Mouse (Mus musculus): ENCODE results near the gene Platr17. TPM values are rescaled to one million over a fixed set of nuclear protein-coding genes. Genes with fewer than 3 reads are reported as not detected.

Platr17 gene
- polyA plus RNA-seq, 1 experiment from 2014 or later, result 0.23 TPM

DNA sequence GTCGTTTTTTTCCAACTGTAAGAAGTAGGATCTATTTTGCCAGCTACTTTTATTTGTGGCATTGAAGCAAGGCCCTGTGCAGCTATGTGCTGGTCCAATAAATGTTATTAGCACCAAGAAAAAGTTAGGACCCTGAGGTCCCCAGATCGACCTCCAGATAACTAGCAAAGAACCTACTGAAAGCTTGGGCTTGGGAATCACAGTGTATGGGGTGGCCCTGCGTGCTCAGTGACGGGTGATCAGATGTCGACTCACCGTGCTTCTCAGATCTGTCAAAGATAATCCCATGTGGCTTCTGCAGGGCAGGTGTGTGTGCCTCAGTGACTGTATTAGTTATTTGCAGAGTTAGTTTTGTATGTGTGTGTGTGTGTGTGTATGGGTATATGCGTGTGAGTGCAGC lies 16.4 kb downstream of the Platr17 start:
- no peaks in the 10 kb centered on the region for H3K27me3 ChIP-seq (replicated peaks; ENCODE audit: control insufficient read depth, insufficient read depth, low read length)
- H3K4me1 ChIP-seq (replicated peaks; ENCODE audit: control insufficient read depth, insufficient read depth, low read length), result peaks cover 20% of the 10 kb centered on the region
- no peak for ATAC-seq (replicated peaks; ENCODE audit: low FRiP score, low TSS enrichment, low read depth)
- no peak overlapping the region for H3K27ac ChIP-seq (ENCODE audit: low read depth)
- no peak overlapping the region for H3K4me3 ChIP-seq (ENCODE audit: low read depth, low read length)
- no peak for DNase-seq (ENCODE audit: low spot score)
- no peak overlapping the region for H3K9ac ChIP-seq (ENCODE audit: low read length)
- peaks cover 12% of the 10 kb centered on the region for H3K36me3 ChIP-seq (ENCODE audit: control insufficient read depth, insufficient read depth, low read length)
- no peaks in the 10 kb centered on the region for H3K9me3 ChIP-seq (ENCODE audit: control insufficient read depth, low read length)
- H3K4me2 ChIP-seq (ENCODE audit: low read length), result no peak overlapping the region
- 84% methylated on average over 7 of the region's 7 CpGs for WGBS

DNA sequence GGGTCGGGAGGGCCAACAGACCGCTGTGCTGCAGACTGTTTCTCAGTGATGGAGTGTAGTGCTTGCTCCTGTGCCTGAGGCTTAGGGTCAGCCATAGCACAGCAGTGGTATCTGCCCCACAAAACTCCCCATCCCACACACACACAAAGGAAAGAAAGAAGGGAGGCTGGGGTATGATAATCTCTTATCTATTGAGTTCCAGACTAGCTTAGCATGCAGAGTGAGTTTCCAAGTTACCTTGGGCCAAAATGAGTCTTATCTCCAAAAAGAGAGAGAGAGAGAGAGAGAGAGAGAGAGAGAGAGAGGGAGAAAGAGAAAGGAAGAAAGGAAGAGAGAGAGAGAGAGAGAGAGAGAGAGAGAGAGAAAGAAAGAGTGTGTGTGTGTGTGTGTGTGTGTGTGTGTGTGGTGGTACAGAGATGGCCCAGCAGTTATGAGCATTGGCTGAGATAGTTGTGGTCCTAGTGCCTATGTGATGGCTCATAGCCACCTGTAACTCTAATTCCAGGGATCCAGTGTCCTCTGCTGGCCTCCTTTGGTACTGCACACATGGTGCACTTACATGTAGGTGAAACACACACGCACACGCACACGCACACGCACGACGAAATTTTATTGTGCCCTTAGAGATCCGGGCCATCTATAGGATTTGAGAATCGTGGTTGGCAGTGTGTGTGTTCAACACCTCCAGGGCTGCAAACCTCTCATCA lies 19.8 kb downstream of the Platr17 start:
- DNase-seq (ENCODE audit: low spot score) (no peak), ATAC-seq (replicated peaks; ENCODE audit: low FRiP score, low TSS enrichment, low read depth) (no peak)
- WGBS, result 86% methylated on average over 10 of the region's 10 CpGs

GRCm38 (mm10) chr17:33925406-33926116 lies 20.6 kb downstream of the Platr17 start:
- H3K9ac ChIP-seq (ENCODE audit: low read length), result no peak overlapping the region
- no peak overlapping the region for H3K27ac ChIP-seq (ENCODE audit: low read depth)
- peaks cover 14% of the 10 kb centered on the region for H3K4me1 ChIP-seq (replicated peaks; ENCODE audit: control insufficient read depth, insufficient read depth, low read length)
- no peak overlapping the region for H3K4me2 ChIP-seq (ENCODE audit: low read length)
- DNase-seq (ENCODE audit: low spot score) (no peak), ATAC-seq (replicated peaks; ENCODE audit: low FRiP score, low TSS enrichment, low read depth) (no peak)
- peaks cover 8% of the 10 kb centered on the region; the same call in 1 of the 2 replicates for H3K36me3 ChIP-seq (ENCODE audit: control insufficient read depth, insufficient read depth, low read length)
- 83% methylated on average over 21 of the region's 21 CpGs for WGBS
- H3K4me3 ChIP-seq (ENCODE audit: low read depth, low read length), result no peak overlapping the region
- no peaks in the 10 kb centered on the region for H3K9me3 ChIP-seq (ENCODE audit: control insufficient read depth, low read length)
- no peaks in the 10 kb centered on the region for H3K27me3 ChIP-seq (replicated peaks; ENCODE audit: control insufficient read depth, insufficient read depth, low read length)

More for the DNA sequence above, 19.8 kb downstream of the Platr17 start:
- H3K9ac ChIP-seq (ENCODE audit: low read length), result no peak overlapping the region
- no peak overlapping the region for H3K4me2 ChIP-seq (ENCODE audit: low read length)
- H3K9me3 ChIP-seq (ENCODE audit: control insufficient read depth, low read length), result no peaks in the 10 kb centered on the region
- H3K4me1 ChIP-seq (replicated peaks; ENCODE audit: control insufficient read depth, insufficient read depth, low read length), result peaks cover 15% of the 10 kb centered on the region
- H3K36me3 ChIP-seq (ENCODE audit: control insufficient read depth, insufficient read depth, low read length), result peaks cover 8% of the 10 kb centered on the region; the same call in 1 of the 2 replicates
- no peak overlapping the region for H3K4me3 ChIP-seq (ENCODE audit: low read depth, low read length)
- no peak overlapping the region for H3K27ac ChIP-seq (ENCODE audit: low read depth)
- no peaks in the 10 kb centered on the region for H3K27me3 ChIP-seq (replicated peaks; ENCODE audit: control insufficient read depth, insufficient read depth, low read length)

- Histone ChIP-seq H3K27me3 (replicated peaks; ENCODE audit: control insufficient read depth, insufficient read depth, low read length) (no peaks in the 10 kb centered on the region), H3K4me1 (replicated peaks; ENCODE audit: control insufficient read depth, insufficient read depth, low read length) (peaks cover 16% of the 10 kb centered on the region), H3K36me3 (ENCODE audit: control insufficient read depth, insufficient read depth, low read length) (peaks cover 8% of the 10 kb centered on the region; the same call in 1 of the 2 replicates), H3K27ac (ENCODE audit: low read depth) (no peak overlapping the region), H3K4me2 (ENCODE audit: low read length) (no peak overlapping the region), H3K9ac (ENCODE audit: low read length) (no peak overlapping the region), H3K9me3 (ENCODE audit: control insufficient read depth, low read length) (no peaks in the 10 kb centered on the region), H3K4me3 (ENCODE audit: low read depth, low read length) (no peak overlapping the region)
- DNase-seq (ENCODE audit: low spot score), result no peak
- no peak for ATAC-seq (replicated peaks; ENCODE audit: low FRiP score, low TSS enrichment, low read depth)
- WGBS, result 74% methylated on average over 17 of the region's 17 CpGs
Observed at GRCm38 (mm10) chr17:33926207-33926932, 21.4 kb downstream of the Platr17 start.

GRCm38 (mm10) chr17:33928251-33928947 lies 23.5 kb downstream of the Platr17 start:
- no peaks in the 10 kb centered on the region for H3K27me3 ChIP-seq (replicated peaks; ENCODE audit: control insufficient read depth, insufficient read depth, low read length)
- H3K4me3 ChIP-seq (ENCODE audit: low read depth, low read length), result peak overlapping the region; percentile 95
- no peaks in the 10 kb centered on the region for H3K9me3 ChIP-seq (ENCODE audit: control insufficient read depth, low read length)
- ATAC-seq (replicated peaks; ENCODE audit: low FRiP score, low TSS enrichment, low read depth) (no peak), DNase-seq (ENCODE audit: low spot score) (no peak)
- H3K36me3 ChIP-seq (ENCODE audit: control insufficient read depth, insufficient read depth, low read length), result peaks cover 17% of the 10 kb centered on the region
- WGBS, result 62% methylated on average over 21 of the region's 21 CpGs
- peak overlapping the region; percentile 55 for H3K9ac ChIP-seq (ENCODE audit: low read length)
- peak overlapping the region; percentile 98 for H3K4me2 ChIP-seq (ENCODE audit: low read length)
- no peak overlapping the region for H3K27ac ChIP-seq (ENCODE audit: low read depth)
- peaks cover 17% of the 10 kb centered on the region for H3K4me1 ChIP-seq (replicated peaks; ENCODE audit: control insufficient read depth, insufficient read depth, low read length)

GRCm38 (mm10) chr17:33929371-33930279 lies 24.7 kb downstream of the Platr17 start, which contains the start of gene Rgl2:
Gene Rgl2 (plus strand): TSS chr17:33929543.
- peaks cover 21% of the 10 kb centered on the region for H3K36me3 ChIP-seq (ENCODE audit: control insufficient read depth, insufficient read depth, low read length)
- H3K9me3 ChIP-seq (ENCODE audit: control insufficient read depth, low read length), result no peaks in the 10 kb centered on the region
- H3K27ac ChIP-seq (ENCODE audit: low read depth), result peak within 1 kb of the TSS; percentile 89
- ATAC-seq (replicated peaks; ENCODE audit: low FRiP score, low TSS enrichment, low read depth) (peak; percentile 82), DNase-seq (ENCODE audit: low spot score) (peak; percentile 97)
- H3K9ac ChIP-seq (ENCODE audit: low read length), result peak within 1 kb of the TSS; percentile 55
- peak within 1 kb of the TSS; percentile 98 for H3K4me2 ChIP-seq (ENCODE audit: low read length)
- H3K4me1 ChIP-seq (replicated peaks; ENCODE audit: control insufficient read depth, insufficient read depth, low read length), result peaks cover 17% of the 10 kb centered on the region
- H3K27me3 ChIP-seq (replicated peaks; ENCODE audit: control insufficient read depth, insufficient read depth, low read length), result no peaks in the 10 kb centered on the region
- peak within 1 kb of the TSS; percentile 95 for H3K4me3 ChIP-seq (ENCODE audit: low read depth, low read length)
- under 1% methylated on average over 73 of the region's 80 CpGs for WGBS

GRCm38 (mm10) chr17:33930280-33931158 lies 25.6 kb downstream of the Platr17 start:
- Histone ChIP-seq H3K4me3 (ENCODE audit: low read depth, low read length) (peak overlapping the region; percentile 95), H3K9ac (ENCODE audit: low read length) (peak overlapping the region; percentile 55), H3K4me2 (ENCODE audit: low read length) (peak overlapping the region; percentile 98), H3K27me3 (replicated peaks; ENCODE audit: control insufficient read depth, insufficient read depth, low read length) (no peaks in the 10 kb centered on the region), H3K36me3 (ENCODE audit: control insufficient read depth, insufficient read depth, low read length) (peaks cover 29% of the 10 kb centered on the region), H3K27ac (ENCODE audit: low read depth) (peak overlapping the region; percentile 89), H3K9me3 (ENCODE audit: control insufficient read depth, low read length) (no peaks in the 10 kb centered on the region), H3K4me1 (replicated peaks; ENCODE audit: control insufficient read depth, insufficient read depth, low read length) (peaks cover 17% of the 10 kb centered on the region)
- DNase-seq (ENCODE audit: low spot score) (peak; percentile 81), ATAC-seq (replicated peaks; ENCODE audit: low FRiP score, low TSS enrichment, low read depth) (peak; percentile 13; the same call in 1 of the 2 replicates)
- WGBS, result under 1% methylated on average over 44 of the region's 45 CpGs
